Mouse (Mus musculus) limb, embryonic 14.5 days (tissue): ENCODE data around the gene Gpx4. TPM values are rescaled to one million over a fixed set of nuclear protein-coding genes. Genes with fewer than 3 reads are reported as not detected.
A peak's percentile ranks its signal among the peaks of the same experiment; 100 is the strongest.

ENCODE experiments used
- ATAC-seq: fragments of 200-750 bp; cut with Nextera tagmentation; 2 replicates; pipeline ENCODE4 v1.8.0; 2017; ENCODE audit warnings: low read depth, moderate number of reproducible peaks, moderate TSS enrichment; ENCODE audit not compliant: low FRiP score
- DNase-seq: peaks from one replicate; pipeline ENCODE4 v3.0.0-alpha.2; 2015; ENCODE audit warnings: low spot score
- H3K27ac ChIP-seq: fragments of 300-500 bp; sonication (generic); replicated peaks from 2 replicates; pipeline ENCODE4 v1.5.1; 2014; ENCODE audit warnings: low read depth, mild to moderate bottlenecking, low read length, moderate library complexity, mixed read lengths
- H3K27me3 ChIP-seq: fragments of 300-500 bp; sonication (generic); 2 replicates; pipeline ENCODE4 v1.6.1; 2014; ENCODE audit warnings: low read length, mixed read lengths; ENCODE audit not compliant: control insufficient read depth, insufficient read depth
- H3K36me3 ChIP-seq: fragments of 300-500 bp; sonication (generic); 2 replicates; pipeline ENCODE4 v1.6.1; 2014; ENCODE audit warnings: mild to moderate bottlenecking, low read length, moderate library complexity, mixed read lengths; ENCODE audit not compliant: control insufficient read depth, insufficient read depth
- H3K4me1 ChIP-seq: fragments of 300-500 bp; sonication (generic); 2 replicates; pipeline ENCODE4 v1.6.1; 2014; ENCODE audit warnings: antibody characterized with exemption, low read length, mixed read lengths; ENCODE audit not compliant: control insufficient read depth, insufficient read depth
- H3K4me2 ChIP-seq: fragments of 300-500 bp; sonication (generic); replicated peaks from 2 replicates; pipeline ENCODE4 v1.6.1; 2014; ENCODE audit warnings: low read depth, mild to moderate bottlenecking, low read length, moderate library complexity; ENCODE audit not compliant: severe bottlenecking
- H3K4me3 ChIP-seq: fragments of 300-500 bp; sonication (generic); replicated peaks from 2 replicates; pipeline ENCODE4 v1.5.1; 2014; ENCODE audit warnings: low read length
- H3K9ac ChIP-seq: fragments of 300-500 bp; sonication (generic); 2 replicates; pipeline ENCODE4 v1.6.1; 2014; ENCODE audit warnings: mild to moderate bottlenecking, low read depth, low read length, moderate library complexity; ENCODE audit not compliant: severe bottlenecking
- H3K9me3 ChIP-seq: fragments of 300-500 bp; sonication (generic); 2 replicates; pipeline ENCODE4 v1.6.1; 2016; ENCODE audit warnings: low read length; ENCODE audit not compliant: control insufficient read depth
- POLR2A ChIP-seq: fragments of 200-500 bp; IDR thresholded peaks from 2 replicates; pipeline ENCODE4 v1.8.0; 2012; ENCODE audit warnings: inconsistent platforms, mild to moderate bottlenecking, moderate library complexity, borderline replicate concordance; ENCODE audit not compliant: insufficient read depth, insufficient read length; ENCODE audit errors: extremely low read depth
- WGBS: fragments of 180-500 bp; shearing (Covaris S2); extraction: QIAGEN DNeasy Blood & Tissue Kit; methylation state at CpG from one replicate; pipeline ENCODE4 v1.1.7; 2014; 5-methylcytosine and 5-hydroxymethylcytosine counted together
- polyA plus RNA-seq, 2 experiments: library from polyadenylated mRNA; depleted of rRNA in 1 of 2; stranded (reverse) in 1 of 2; unstranded in 1 of 2; fragments of >200 nt; fragmentation: Nextera tagmentation in 1 of 2; extraction: Ambion mirVana in 1 of 2; gene quantifications; 2 replicates each; pipeline versions ENCODE4 v1.2.1 to v1.2.3; 2012 to 2014

The Gpx4 gene
- polyA plus RNA-seq, 2 experiments: 379 to 493 TPM

DNA sequence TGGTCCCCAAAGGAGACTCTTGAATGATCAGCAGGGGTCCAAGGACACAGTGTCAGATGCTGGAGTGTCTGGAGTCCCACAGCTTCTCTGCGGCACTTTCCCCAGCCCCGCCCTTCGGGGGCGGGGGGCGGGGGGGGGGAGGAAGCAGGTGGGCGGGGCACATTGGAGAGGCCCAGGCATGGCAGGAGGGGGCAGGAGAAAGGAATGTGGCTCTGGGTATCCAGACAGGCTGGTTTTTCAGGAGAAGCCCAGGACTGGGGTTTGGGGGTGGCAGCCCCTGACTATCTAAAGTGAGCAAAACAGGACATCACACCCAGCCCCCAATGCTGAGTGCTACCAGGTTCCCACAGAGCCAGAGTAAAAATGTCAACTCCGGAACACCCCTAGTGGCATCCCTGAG lies 50.3 kb downstream of the Gpx4 start:
- no peak overlapping the region; the same call in 1 of the 2 replicates for H3K4me2 ChIP-seq
- H3K4me3 ChIP-seq: no peak overlapping the region
- DNase-seq (no peak), ATAC-seq (no peak)
- no peaks in the 10 kb centered on the region for H3K9me3 ChIP-seq
- H3K4me1 ChIP-seq: peaks cover 17% of the 10 kb centered on the region
- H3K36me3 ChIP-seq: peaks cover 4% of the 10 kb centered on the region; the same call in 1 of the 2 replicates
- no peak for TF ChIP-seq POLR2A
- no peak overlapping the region for H3K27ac ChIP-seq
- WGBS: 9% methylated on average over 7 of the region's 7 CpGs
- no peaks in the 10 kb centered on the region for H3K27me3 ChIP-seq
- H3K9ac ChIP-seq: no peak overlapping the region

DNA sequence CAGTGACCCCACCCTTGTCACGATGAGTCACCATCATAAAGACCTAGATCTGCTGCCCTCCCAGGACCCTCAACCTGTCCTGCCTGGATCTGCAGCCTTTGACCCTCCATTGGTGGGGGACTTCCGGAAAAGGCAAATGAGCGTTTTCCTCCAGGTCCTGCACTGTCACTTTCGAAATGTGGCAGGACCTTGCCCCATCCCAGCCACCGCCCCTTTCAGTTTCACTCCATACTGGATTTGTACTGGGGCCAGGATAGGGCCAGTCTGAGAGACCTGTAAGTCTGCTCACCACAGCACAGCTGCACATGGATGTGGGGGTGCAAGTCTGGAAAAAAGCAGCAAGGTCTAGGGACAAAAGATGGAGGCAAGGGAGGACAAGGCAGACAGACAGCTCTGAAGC lies 51.7 kb downstream of the Gpx4 start:
- H3K4me3 ChIP-seq: no peak overlapping the region
- ATAC-seq (no peak), DNase-seq (no peak)
- H3K27ac ChIP-seq: no peak overlapping the region
- no peak for TF ChIP-seq POLR2A
- 83% methylated on average over 5 of the region's 5 CpGs for WGBS
- no peaks in the 10 kb centered on the region for H3K9me3 ChIP-seq
- H3K4me2 ChIP-seq: no peak overlapping the region
- H3K9ac ChIP-seq: no peak overlapping the region
- H3K4me1 ChIP-seq: peaks cover 21% of the 10 kb centered on the region
- peaks cover 4% of the 10 kb centered on the region; the same call in 1 of the 2 replicates for H3K36me3 ChIP-seq
- no peaks in the 10 kb centered on the region for H3K27me3 ChIP-seq

DNA sequence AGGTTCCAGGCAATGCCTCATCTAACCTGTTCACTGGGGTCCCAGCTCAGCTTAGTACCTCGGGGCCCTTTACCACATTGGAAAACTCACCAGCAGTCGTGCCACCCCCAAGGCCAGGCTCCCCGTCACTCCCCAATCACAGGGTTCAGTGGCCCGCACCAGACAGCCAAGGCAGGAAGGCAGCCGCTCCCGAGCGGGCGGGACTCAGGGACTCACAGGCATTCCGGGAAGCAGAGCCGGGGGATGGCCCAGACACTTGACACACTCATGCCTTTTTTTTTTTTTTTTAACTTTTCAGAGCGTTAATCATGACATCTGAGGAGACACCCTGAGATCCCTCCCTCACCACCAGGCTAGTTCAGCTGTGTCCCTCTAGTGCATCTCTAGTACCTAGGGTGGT lies 54.0 kb downstream of the Gpx4 start:
- DNase-seq: no peak
- no peak for TF ChIP-seq POLR2A
- H3K4me1 ChIP-seq: peaks cover 21% of the 10 kb centered on the region
- peaks cover 4% of the 10 kb centered on the region; the same call in 1 of the 2 replicates for H3K36me3 ChIP-seq
- ATAC-seq: no peak
- no peaks in the 10 kb centered on the region for H3K9me3 ChIP-seq
- H3K27ac ChIP-seq: no peak overlapping the region
- 0 out of 2 replicates have a peak overlapping the region, but pooled peaks have one; percentile 89 for H3K4me3 ChIP-seq
- H3K4me2 ChIP-seq: peak overlapping the region; percentile 88; the same call in 1 of the 2 replicates
- 48% methylated on average over 11 of the region's 11 CpGs for WGBS
- H3K9ac ChIP-seq: no peak overlapping the region
- H3K27me3 ChIP-seq: no peaks in the 10 kb centered on the region

DNA sequence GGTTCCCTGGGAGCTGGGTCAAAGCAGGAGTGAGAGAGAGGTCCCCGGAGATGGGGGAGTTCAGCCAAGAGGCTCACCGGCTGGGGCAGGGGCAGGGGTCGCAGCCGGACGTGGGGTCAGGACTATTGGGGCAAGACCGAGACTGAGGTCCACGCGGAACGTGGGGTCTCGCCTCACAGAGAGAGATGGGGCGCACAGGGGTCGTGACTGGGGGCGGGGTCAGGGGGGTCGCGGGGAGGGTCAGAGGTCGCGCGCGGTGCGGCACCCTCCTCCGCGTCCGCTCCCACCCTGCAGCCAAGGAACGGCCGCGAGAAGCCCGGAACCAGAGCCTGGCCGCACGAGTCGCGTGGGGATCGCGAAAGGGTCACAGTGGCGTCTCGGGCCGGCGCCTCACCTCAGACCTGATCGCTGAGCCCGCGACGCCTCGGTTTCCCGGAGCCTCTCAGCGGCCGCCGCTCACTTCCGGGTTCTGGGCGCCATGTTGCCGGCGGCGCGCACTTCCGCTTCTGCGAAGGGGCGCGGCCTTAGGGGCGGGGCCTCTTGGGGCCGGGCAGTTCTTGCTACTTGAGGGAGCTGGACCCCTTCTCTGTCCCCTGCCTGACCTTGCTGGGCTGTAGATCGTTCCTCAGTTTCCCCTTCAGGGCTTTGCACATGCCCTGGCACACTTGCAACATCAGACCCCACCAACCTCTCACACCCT lies 55.4 kb downstream of the Gpx4 start:
- Histone ChIP-seq H3K4me3 (peak overlapping the region; percentile 89), H3K27ac (0 out of 2 replicates have a peak overlapping the region, but pooled peaks have one; percentile 19), H3K27me3 (no peaks in the 10 kb centered on the region), H3K36me3 (peaks cover 4% of the 10 kb centered on the region; the same call in 1 of the 2 replicates), H3K4me2 (peak overlapping the region; percentile 88), H3K9me3 (no peaks in the 10 kb centered on the region), H3K4me1 (peaks cover 18% of the 10 kb centered on the region), H3K9ac (peak overlapping the region; percentile 81)
- TF ChIP-seq POLR2A: no peak
- ATAC-seq (peak; percentile 87), DNase-seq (peak; percentile 77)
- WGBS: under 1% methylated on average over 53 of the region's 59 CpGs

DNA sequence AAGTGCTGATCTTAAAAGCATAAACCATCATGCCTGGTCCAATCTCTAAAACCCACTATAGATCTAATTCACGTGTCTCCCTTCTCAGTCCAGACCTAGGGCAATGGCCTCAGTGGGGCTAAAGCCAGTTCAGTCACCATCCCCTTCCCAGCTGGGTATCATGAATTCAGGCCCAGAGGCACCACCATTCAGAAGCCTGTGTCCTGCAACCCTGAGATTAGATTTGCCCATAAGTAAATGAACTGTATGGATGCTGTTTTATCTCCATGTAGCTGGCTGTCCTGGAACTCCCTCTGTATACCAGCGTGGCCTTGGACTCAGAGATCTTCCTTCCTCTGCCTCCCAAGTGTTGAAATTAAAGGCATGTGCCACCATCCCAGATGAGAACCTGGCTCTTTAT lies 56.1 kb downstream of the Gpx4 start:
- Histone ChIP-seq H3K9me3 (no peaks in the 10 kb centered on the region), H3K4me2 (peak overlapping the region; percentile 88), H3K36me3 (peaks cover 4% of the 10 kb centered on the region; the same call in 1 of the 2 replicates), H3K4me3 (peak overlapping the region; percentile 89), H3K27ac (0 out of 2 replicates have a peak overlapping the region, but pooled peaks have one; percentile 19), H3K9ac (peak overlapping the region; percentile 81; the same call in 1 of the 2 replicates), H3K4me1 (peaks cover 12% of the 10 kb centered on the region; the same call in 1 of the 2 replicates), H3K27me3 (no peaks in the 10 kb centered on the region)
- DNase-seq (no peak), ATAC-seq (no peak)
- whole genome bisulfite sequencing: 85% methylated on average over 2 of the region's 2 CpGs
- TF ChIP-seq POLR2A: no peak
